Mouse (Mus musculus): ENCODE measurements at regions not wholly inside any gene's neighbourhood (a gene's known extent, or its start where the extent isn't known, plus 50 kb on each side); places are given as distances from the start of the nearest gene placed in this dataset.

DNA sequence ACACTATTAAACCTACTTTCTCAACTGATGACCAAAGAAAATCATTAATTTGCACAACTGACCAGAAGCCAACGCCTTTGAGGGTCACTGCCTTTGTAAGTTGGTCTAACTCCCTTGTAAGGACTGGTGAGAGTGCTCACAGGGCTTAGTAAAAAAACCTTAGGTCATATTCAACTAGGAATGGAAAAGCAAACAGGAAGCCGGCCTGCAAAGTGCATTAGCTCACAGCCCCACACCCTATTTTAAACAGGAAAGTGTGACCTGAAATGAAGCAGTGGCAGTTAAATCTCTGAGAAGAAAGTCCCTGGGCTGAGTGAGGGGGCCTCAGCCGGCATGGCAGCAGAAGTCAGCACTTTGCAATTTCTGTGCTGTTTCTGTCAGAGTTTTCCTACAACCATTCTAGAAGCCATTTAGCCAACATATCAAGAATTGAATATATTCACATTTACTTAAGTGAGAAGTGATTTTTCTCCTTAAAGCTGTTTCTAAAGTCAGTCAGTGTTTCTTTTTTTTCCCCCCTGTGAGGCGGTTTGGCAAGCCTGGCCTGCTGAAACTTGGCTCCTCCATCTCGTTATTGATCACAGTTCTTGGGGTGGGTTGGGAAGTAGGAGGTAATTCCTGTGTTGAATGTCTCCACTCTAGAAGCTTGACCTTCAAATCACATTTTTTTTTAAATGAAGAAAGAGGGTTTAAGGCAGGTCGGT is 232.0 kb upstream of the Ccdc122 start:
- TF ChIP-seq CTCF (IDR thresholded peaks at IDR 0.05; ENCODE audit: extremely low read depth, insufficient read depth, low read length): no peak
- TF ChIP-seq POLR2A (IDR thresholded peaks at IDR 0.05; ENCODE audit: extremely low read depth, insufficient read depth, low read length): no peak
